Mouse (Mus musculus) liver, embryonic 14 days (tissue): Measurements from ENCODE around the gene Bbs12. TPM values are rescaled to one million over a fixed set of nuclear protein-coding genes. Genes with fewer than 3 reads are reported as not detected.

Experiments
- polyA plus RNA-seq: library from polyadenylated mRNA; depleted of rRNA; stranded (reverse); fragments of >200 nt; gene quantifications from 2 replicates; pipeline ENCODE4 v1.2.3, GENCODE M21; 2012; rRNA removed

Bbs12 gene
- 1.8 and 2.9 TPM in 2 replicates for polyA plus RNA-seq

GRCm38 (mm10) chr3:37312370-37312941 lies at the start of gene Bbs12, which contains the start of gene Cetn4:
Gene Bbs12 (plus strand): TSS chr3:37312554.
Gene Cetn4 (minus strand): TSS chr3:37312708.

GRCm38 (mm10) chr3:37348221-37349165 lies 36.1 kb downstream of the Bbs12 start, which contains the start of gene Fgf2:
Gene Fgf2 (plus strand): TSS chr3:37348346.

Other genes with a start within 250 kb of the Bbs12 start
- 0.05 and 0.10 TPM in 2 replicates for gene Adad1, start 249.0 kb upstream of the Bbs12 start, polyA plus RNA-seq
- gene Il2, start 186.6 kb upstream of the Bbs12 start, polyA plus RNA-seq, result 0.05 TPM in 1 of 2 replicates, not detected in the other
- gene Il21, start 79.9 kb upstream of the Bbs12 start, polyA plus RNA-seq, result not detected in 2 replicates
- gene Cetn4, start 154 bp downstream of the Bbs12 start, polyA plus RNA-seq, result 1.6 and 1.8 TPM in 2 replicates
- gene Fgf2, start 35.8 kb downstream of the Bbs12 start, polyA plus RNA-seq, result 0.06 TPM in 2 replicates
- 6.4 and 7.3 TPM in 2 replicates for gene Spata5, start 107.3 kb downstream of the Bbs12 start, polyA plus RNA-seq
- 3.4 and 4.0 TPM in 2 replicates for gene Nudt6, start 107.7 kb downstream of the Bbs12 start, polyA plus RNA-seq